Mouse (Mus musculus) cerebellum, adult 11 months (tissue): Measurements from ENCODE around the gene 1110002E22Rik.

ENCODE experiments used
- DNase-seq: peaks from one replicate; pipeline ENCODE4 v3.0.0; 2022

1110002E22Rik gene

DNA sequence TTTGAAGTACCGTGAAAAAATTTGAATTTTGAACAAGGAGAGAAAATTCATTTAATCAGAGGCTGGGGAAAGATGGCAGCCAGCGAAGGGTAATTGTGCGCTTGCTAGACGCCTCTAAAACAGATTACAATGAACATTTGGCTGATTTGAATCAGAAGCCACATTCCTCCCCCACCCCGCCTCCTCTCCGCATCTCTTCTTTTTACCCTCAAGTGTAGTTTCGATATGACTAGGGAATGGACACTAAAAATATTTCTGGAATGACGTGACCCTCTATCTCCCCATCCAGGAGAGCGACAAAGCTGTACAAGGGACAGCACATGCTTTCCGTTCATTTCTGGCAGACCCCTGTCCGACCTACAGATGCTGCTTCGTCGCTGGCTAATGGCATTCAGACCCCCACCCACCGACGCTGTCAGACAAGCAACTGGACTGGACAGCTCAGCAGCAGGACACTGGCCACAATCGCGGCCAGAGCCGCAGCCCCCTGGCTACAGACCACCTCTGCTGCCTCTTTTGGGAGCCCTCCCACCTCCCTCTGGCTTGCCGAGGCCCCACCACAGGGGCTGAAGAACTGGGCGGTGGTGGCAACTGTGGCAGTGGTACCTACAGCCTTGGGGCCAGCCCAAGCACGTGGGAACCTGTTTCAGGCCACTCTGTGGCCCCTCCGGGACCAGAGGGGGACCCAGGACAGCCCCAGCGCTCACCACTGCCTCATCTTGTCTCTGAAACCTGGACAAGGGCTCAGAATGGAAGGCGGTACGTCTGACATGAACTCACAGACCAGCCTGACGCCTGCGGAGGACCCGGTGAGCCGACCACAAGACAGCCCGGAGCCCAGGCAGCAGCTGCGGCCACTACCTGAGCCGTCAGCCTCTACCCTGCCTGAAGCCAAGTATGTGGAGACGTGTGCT is at the start of gene 1110002E22Rik:
TSS of gene 1110002E22Rik (plus strand) at position 321 of the 914 bp plus-strand sequence.
- DNase-seq = no peak

- no peak for DNase-seq
Measured at GRCm38 (mm10) chr3:138016810-138017209, 48.0 kb upstream of the 1110002E22Rik start.

DNA sequence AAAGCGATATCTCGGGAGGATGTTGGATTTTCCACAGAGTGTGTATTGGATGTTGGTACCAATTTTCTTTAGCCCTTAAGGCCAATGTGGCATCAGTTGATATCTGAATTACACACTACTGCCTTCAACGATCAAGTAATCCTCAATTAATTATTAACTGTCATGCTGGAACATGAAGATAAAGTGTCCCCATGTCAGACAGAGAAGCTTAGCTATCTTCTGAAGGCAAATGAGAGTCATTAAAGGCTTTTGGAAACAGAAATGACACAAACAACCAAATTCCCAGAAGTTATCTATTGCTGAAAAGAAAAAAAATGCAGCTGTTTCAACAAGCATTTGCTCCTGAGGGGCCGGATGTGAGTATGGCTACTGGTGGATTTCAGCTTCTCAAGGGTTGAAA is 42.8 kb upstream of the 1110002E22Rik start:
- DNase-seq = no peak

- DNase-seq = no peak
Measured at GRCm38 (mm10) chr3:138022651-138023050, 42.2 kb upstream of the 1110002E22Rik start.

- DNase-seq = peak; percentile 83
Measured at GRCm38 (mm10) chr3:138026286-138026685, 38.6 kb upstream of the 1110002E22Rik start.

GRCm38 (mm10) chr3:138027575-138028362 is 37.1 kb upstream of the 1110002E22Rik start:
- no peak for DNase-seq

- peak; percentile 73 for DNase-seq
Measured at GRCm38 (mm10) chr3:138029351-138029750, 35.5 kb upstream of the 1110002E22Rik start.

- DNase-seq = no peak
Measured at GRCm38 (mm10) chr3:138030563-138030962, 34.3 kb upstream of the 1110002E22Rik start.

DNA sequence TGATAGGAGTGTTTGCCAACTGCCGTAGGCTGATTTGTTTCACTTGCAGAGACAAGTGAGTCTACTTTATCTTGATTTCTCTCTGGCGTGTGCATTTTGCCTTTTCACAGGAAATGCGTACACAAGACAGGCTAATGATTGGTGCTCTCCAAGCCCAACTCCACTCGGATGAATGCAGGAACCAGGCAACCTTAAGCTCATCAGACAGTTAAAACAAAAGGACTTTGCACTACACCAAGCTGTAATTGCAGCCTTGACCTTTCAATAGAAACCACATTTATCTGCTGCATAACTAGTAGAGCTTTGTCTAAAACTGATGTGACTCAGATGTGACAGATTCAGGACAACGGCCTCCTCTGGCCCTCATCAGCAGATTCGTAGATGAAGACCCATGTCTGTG is 30.9 kb upstream of the 1110002E22Rik start:
- DNase-seq = no peak

DNA sequence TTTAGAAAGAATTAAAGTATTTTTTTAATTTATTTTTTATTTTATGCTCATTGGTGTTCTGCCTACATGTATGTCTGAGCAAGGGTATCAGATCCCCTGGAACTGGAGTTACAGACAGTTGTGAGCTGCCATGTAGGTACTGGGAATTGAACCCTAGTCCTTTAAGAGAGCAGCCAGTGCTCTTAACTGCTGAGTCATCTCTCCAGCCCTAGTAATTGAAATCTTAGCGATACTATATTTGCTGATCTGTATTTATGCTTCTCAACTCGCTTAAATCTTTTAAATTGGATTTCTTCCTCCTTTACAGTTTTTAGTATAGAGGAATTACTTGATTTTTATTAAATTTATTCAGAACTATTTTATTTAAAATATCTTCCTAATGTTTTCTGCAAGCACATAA is 23.9 kb upstream of the 1110002E22Rik start:
- DNase-seq = no peak

- no peak for DNase-seq
Measured at GRCm38 (mm10) chr3:138041591-138042301, 23.1 kb upstream of the 1110002E22Rik start.

DNA sequence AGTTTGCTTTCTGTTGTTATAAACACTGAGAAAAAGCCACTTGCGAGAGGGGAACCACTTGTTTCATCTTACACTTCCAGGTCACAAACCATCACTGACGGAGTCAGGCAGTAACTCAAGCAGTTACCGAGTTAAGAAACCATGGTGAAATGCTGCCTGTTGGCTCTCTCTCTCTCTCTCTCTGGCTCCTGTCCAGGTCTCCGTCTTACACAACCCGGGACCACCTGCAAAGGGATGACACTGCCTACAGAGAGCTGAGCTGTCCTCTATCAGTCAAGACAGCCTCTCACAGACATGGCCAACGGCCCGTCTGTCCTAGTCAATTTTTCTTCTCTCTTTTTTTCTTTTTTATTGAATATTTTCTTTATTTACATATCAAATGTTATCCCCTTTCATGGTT is 21.5 kb upstream of the 1110002E22Rik start:
- DNase-seq = no peak

DNA sequence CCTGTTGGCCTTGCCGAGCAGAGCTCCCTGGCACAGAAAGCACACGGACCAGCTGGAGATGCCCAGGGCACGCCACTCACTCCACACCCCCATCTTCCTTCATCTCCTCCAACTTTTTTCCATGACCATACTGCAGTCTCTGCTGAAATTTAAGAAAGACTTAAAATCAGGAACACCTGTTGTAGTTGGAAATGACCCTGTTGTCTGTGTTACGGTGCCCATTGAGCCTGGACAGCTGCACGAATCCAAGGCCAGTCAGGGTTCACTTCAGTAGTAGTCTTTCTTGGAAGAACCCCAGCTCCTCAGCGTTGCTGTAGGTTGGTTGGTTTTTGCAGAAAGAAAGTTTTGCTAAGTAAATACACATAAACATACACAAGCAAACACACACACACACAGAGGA is 15.3 kb upstream of the 1110002E22Rik start:
- no peak for DNase-seq

DNA sequence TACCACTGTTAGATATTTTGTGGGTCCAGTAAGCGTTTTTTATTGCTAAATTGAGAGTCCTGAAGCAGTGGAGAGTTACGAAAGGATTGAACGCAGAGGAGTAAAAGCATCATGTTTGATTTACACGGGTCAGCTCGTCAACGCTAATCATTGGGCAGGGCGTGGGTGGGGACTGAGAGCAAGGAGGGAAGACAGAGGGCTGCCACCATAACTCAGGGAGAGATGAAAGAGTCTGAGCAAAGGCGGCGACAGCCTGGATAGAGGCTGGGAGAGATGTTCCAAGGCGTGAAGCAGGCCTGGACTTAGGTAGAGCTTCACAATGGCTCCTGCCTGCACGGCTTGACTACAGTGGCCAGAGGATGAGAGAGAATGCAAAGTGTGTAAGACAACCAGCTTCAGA is 14.1 kb upstream of the 1110002E22Rik start:
- no peak for DNase-seq

GRCm38 (mm10) chr3:138051431-138051830 is 13.4 kb upstream of the 1110002E22Rik start:
- no peak for DNase-seq

- DNase-seq = no peak
Measured at GRCm38 (mm10) chr3:138053969-138054368, 10.9 kb upstream of the 1110002E22Rik start.

GRCm38 (mm10) chr3:138056976-138057375 is 7.9 kb upstream of the 1110002E22Rik start:
- DNase-seq = no peak

DNA sequence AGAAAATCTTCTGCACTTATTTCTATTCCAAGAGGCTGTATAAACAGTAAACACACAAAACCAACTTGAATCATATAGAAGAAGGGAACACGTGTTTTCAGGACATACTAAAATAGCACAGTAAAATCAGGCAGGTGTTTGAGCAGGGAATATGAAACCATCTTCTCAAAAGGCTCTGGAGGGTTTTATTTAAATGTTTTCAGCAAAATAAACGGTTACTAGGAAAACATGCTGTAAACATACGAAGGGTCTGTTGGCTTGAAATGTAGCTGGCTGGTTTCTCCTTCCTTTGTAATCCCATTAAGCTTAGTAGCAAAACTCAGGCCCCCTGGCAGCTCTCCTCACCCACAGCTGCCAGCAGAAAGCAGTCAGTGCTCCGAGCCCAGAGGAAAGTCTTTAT is 6.6 kb upstream of the 1110002E22Rik start:
- no peak for DNase-seq

DNA sequence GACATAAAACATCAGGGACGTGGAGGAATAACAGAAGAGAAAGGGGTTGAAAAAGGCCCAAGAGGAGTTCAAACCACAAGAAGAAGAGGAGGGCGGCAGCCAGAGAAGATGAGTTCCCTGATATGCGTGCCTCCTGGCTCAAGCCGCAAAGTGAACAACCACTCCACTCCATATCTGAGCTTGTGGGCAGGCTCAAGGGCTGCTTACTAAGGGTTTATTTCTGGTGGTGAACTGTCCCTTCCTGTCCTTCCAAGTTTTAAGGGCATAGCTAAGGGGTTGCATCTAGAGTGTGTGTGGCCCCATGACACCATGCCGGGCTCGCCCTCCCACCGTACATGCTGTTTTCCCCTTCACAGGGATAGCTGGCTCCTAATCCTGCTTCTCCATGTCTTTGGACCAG is 4.4 kb upstream of the 1110002E22Rik start:
- no peak for DNase-seq

DNA sequence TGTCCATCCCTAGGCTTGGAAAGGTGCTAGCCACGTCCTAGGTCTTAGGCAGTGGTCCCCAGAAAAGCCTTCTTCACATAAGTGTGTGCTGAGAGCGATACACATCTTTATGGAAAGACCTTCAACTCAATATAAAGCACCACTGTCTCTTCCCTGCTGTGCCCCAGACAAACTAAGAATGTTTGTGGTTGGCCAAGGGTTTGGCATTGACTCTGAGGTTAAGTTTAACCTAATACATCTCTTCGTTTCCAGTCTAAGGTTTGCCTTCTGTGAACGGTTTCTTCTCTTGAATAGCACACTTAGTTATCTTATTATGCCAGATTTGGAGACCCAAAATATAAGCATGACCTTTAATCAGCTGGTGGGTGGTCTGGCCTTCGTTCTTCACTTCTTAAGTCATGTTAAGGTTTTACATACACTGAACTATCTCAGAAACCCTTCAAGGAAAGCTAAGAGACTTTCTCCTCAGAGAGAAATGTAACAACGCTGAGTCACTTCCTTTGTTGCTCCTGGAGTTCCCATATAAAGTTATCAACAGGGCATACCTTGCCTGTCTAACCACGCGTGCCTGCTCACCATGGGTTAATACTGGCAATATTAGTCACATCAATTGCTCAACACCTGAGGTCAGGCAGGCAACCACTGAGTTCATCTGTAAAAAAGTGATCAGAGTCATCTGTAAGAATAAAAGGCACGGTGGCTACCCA is 3.5 kb upstream of the 1110002E22Rik start:
- no peak for DNase-seq

GRCm38 (mm10) chr3:138062673-138063072 is 2.2 kb upstream of the 1110002E22Rik start:
- DNase-seq = no peak

GRCm38 (mm10) chr3:138063731-138064329 is 1.0 kb upstream of the 1110002E22Rik start:
- peak; percentile 29 for DNase-seq
